Mouse (Mus musculus): ENCODE data around the gene Proser3.
A peak's percentile ranks its signal among the peaks of the same experiment; 100 is the strongest.
"Not testable (repeated sequence)": the region's sequence is repeated elsewhere in the genome, so short reads cannot be mapped to it uniquely, and the experiment has no call there.

Proser3 gene

GRCm38 (mm10) chr7:30544327-30544726 lies 7.8 kb downstream of the Proser3 start:
- no peak for DNase-seq (ENCODE audit: low spot score in 2 of 2)

DNA sequence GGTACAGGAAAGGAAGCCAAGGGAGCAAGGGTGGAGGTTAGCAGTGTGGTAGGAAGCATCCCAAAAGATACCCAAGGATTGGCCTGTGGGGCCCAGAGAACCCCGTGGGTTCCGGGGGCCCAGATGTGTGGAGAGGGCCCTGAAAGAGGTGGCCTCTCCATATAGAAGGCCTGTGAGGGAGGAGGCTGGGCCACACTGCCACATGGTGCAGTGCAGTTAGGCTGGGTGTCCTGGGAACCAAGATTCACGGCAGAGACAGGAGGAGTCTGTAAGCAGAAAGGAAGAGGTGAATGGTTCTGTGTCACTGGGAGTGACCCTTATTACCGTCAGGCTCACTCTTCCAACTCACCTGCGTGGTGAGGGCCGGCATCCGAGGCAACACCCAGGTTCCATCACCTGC lies 11.5 kb downstream of the Proser3 start:
- DNase-seq (ENCODE audit: low spot score in 2 of 2): no peak

DNA sequence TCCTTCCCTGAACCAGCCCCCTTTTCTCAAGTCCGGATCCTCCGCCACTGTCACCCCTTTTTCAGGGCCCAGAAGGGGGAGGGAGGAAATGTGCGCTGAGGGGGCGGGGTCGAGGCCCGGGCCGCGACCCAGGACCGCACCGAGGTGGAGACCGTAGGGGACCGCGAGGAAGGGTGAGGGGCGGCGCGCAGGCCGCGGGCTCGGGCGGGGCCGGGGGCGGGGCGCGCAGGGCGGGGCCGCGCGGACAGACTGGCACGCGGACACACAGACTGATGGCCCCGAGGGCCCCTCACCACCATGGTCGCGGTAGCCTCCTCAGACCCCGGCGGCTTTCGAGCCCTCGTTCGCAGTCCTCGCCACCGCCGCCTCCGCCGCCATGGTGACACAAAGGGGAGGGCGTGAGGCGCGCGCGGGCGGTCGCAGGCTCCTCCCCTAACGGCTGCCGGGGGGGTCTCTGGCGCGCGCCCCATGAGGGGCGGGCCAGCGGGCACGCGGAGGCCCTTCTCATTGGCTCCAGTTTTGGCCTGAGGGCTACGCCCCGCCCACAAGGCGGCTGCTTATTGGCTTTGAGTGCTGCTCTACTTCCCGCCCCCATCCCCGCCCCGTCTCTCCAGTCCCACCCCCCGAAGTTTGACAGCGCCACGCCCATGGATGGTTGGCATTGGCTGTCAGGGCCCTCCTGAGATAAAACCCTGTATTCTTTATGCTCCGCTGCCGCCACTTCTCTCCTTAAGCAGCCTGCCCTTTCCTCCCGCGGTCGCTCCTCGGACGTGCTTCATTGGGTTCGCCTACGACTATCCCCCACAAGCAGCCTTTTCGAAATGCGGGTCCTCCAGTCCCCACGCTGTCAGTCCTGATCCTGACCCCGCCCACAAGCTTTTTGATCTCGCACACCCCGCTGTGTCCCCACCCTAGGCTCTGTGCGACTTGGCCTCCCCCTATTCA lies 17.2 kb downstream of the Proser3 start, which contains the start of gene Arhgap33:
Gene Arhgap33 (minus strand): TSS at position 428 of the 945 bp plus-strand sequence.
- peak; percentile 90 for DNase-seq (ENCODE audit: low spot score in 2 of 2)

- DNase-seq (ENCODE audit: low spot score in 2 of 2): no peak
Observed at GRCm38 (mm10) chr7:30533941-30534632, 18.0 kb downstream of the Proser3 start.

DNA sequence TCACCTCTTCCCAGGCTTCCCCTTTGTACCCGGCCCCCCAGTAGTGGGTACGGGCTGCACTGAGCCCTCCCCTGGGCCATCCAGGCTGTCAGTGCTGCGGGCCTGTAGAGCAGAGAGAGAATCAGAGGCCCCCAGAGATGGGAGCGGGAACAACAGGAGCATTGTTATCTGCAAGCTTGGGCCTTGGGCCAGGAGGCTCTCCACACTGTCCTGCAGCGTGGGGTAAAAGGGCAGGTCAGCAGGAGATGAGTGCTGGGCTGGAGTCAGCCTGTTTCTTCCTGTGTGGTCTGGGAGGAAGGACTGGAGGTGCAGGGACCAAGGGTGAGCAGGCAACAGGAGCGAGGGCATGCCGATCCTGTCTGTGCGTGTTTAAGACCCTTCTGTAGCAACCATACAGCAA lies 19.2 kb downstream of the Proser3 start:
- DNase-seq (ENCODE audit: low spot score in 2 of 2): no peak

- no peak for DNase-seq (ENCODE audit: low spot score in 2 of 2)
Observed at GRCm38 (mm10) chr7:30531291-30531815, 20.7 kb downstream of the Proser3 start.

DNA sequence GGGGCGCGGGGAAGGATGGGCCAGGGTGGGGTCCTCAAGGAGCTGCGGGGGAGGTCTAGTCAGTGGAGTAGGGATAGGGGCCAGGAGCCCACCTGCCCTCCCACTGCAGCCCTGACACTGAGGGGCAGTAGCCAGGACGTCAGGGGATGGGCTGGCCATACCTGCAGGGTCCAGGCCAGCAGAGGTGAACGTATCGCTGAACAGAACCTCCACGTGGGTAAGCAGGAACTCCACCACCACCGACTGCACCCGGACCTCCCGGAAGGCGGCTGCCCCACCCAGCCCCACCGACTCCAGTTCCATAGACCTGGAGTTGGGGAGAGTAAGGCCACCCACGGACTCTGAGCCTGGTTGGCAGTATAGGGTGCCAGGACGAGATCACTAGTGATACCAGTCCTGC lies 25.1 kb downstream of the Proser3 start:
- no peak for DNase-seq (ENCODE audit: low spot score in 2 of 2)

GRCm38 (mm10) chr7:30526399-30526798 lies 25.7 kb downstream of the Proser3 start:
- no peak for DNase-seq (ENCODE audit: low spot score in 2 of 2)

DNA sequence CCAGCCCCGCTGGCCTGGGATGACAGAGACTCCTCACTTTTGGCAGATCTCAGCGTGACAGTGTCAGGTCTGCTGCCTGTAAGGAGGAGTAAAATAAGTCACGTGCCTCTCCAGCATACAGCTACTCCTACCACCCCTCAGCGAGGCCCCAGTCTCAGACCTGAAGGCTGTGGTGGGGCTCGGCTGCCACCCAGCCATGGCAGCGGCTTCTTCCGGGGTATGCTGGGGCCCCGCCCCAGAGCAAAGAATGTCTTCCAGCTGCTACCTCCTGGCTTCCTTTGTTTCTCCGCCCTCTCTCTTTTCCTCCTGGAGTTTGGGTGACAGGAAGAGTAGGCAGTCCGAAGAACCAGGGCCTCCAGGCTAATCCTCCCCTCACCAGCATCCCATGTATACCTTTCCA lies 26.1 kb downstream of the Proser3 start:
- DNase-seq (ENCODE audit: low spot score in 2 of 2): no peak

DNA sequence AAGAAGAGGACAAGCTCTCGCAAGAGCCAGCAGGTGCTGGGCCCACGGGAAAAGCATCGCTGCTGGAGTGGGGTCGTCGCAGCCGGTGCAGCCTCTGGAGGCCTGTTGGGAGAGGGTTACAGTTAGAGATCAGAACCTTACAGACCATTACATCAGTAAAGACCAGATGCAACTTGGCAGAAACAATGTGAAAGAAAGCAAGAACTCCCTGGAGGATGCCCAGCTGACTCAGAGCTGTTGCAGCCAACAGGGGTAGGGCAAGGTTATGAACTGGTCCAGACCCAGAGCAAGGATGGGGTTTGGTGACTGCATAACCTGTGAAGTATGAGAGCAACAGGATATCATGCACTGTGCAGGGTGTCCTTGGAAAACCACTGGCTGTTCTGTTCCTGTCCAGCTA lies 27.6 kb downstream of the Proser3 start:
- DNase-seq (ENCODE audit: low spot score in 2 of 2): no peak

- no peak for DNase-seq (ENCODE audit: low spot score in 2 of 2)
Observed at GRCm38 (mm10) chr7:30522871-30523270, 29.2 kb downstream of the Proser3 start.

DNA sequence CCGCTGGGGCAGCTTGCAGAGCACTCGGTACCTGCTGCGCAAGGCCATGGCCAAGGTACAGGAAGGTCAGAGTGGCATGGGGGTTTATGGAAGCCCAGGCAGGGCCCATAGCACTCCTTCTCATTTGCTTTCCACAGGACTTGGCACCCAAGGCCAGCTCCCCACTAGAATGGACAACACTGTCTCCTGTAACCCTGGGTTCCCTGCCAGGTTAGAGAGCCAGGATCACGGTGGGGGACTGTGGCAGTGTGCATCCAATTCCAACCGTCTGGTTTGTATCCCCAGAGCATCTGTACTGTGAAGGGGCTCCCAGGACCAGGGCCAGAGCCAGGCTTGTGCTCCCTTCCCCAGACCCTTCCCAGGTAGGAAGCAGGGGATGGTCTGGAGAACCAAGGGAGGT lies 31.2 kb downstream of the Proser3 start:
- DNase-seq (ENCODE audit: low spot score in 2 of 2): no peak

GRCm38 (mm10) chr7:30520396-30520795 lies 31.7 kb downstream of the Proser3 start:
- no peak for DNase-seq (ENCODE audit: low spot score in 2 of 2)

DNA sequence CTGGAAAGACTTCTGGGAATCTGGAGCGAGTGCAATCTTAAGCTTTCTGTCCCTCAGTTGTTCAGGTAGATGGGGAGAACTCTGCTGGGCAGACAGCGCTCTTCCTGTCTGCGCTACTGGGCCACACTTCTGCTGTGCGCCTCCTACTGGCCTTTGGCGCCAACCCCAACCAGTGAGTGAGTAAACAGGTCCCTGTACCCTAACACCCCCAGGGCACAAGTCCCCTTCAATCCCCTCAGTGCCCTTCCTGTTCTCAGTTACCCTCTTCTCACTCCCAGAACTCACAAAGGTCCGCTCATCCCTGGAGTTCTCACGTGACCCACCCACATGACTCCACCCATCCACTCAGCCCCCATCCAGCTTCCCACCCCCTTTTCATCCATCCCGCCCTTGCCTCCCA lies 33.8 kb downstream of the Proser3 start:
- no peak for DNase-seq (ENCODE audit: low spot score in 2 of 2)

DNA sequence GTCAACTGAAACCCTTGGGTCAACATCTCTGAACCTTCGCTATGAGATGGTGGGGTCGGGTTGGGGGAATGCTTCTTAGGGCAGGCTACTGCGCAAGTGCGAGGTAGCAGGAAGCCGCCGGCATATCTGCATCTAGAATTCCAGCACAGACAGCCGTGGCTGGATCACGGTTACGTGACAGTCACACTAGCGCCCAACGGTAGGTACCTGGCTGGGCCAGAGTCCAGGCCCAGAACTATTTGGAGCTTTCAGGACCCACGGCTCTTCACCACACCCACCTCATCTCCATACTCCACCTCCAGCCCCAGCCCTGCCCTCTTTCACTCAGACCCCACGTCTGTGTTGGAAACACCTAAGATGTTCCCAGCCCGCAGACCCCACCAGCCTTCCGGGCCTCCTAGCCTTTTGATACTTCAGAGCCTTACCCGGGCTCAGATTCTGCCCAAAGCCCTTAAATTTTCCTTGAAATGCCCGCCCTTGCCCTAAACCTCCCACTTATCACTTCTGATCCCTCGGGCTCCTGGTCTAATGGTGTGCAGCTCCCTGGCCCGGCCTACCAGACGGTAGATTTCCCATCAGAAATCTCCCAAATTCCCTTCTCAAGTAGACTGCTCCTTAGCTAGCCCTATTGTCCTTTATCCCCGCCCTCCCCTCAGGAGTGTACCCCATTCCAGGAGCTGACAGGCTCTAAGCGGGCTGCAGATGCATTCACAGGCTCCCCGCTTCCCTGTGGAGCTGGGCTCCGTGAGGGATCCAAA lies 36.9 kb downstream of the Proser3 start:
- DNase-seq (ENCODE audit: low spot score in 2 of 2): no peak

- no peak for DNase-seq (ENCODE audit: low spot score in 2 of 2)
Observed at GRCm38 (mm10) chr7:30508061-30508460, 44.0 kb downstream of the Proser3 start.

- DNase-seq (ENCODE audit: low spot score in 2 of 2): not testable (repeated sequence)
Observed at GRCm38 (mm10) chr7:30501159-30501558, 50.9 kb downstream of the Proser3 start.

GRCm38 (mm10) chr7:30495506-30496042 lies 56.5 kb downstream of the Proser3 start:
- DNase-seq (ENCODE audit: low spot score in 2 of 2): not testable (repeated sequence)

- no peak for DNase-seq (ENCODE audit: low spot score in 2 of 2)
Observed at GRCm38 (mm10) chr7:30493401-30493931, 58.6 kb downstream of the Proser3 start, which contains the start of gene Prodh2. Gene Prodh2 (plus strand): TSS chr7:30493622.

GRCm38 (mm10) chr7:30492765-30493164 lies 59.3 kb downstream of the Proser3 start:
- DNase-seq (ENCODE audit: low spot score in 2 of 2): peak; percentile 45 to 65

- no peak for DNase-seq (ENCODE audit: low spot score in 2 of 2)
Observed at GRCm38 (mm10) chr7:30490957-30491307, 61.2 kb downstream of the Proser3 start.
